Mouse (Mus musculus) adrenal gland, adult 2 months (tissue): ENCODE results near the gene Vmn2r100. TPM values are rescaled to one million over a fixed set of nuclear protein-coding genes. Genes with fewer than 3 reads are reported as not detected.

Source experiments
- DNase-seq: peaks from one replicate; pipeline ENCODE4 v3.0.0; 2021
- long read RNA-seq: library from polyadenylated mRNA; stranded (forward); transcript quantifications from one replicate; pipeline ENCODE4 v2.0.0, GENCODE M21; 2021
- polyA plus RNA-seq: library from polyadenylated mRNA; depleted of rRNA; stranded (reverse); fragments of >200 nt; gene quantifications from 2 replicates; pipeline ENCODE4 v1.2.3, GENCODE M21; 2012; rRNA removed
- total RNA-seq, 2 experiments: library from RNA; stranded (reverse); gene quantifications; 2 replicates each; pipeline ENCODE4 v1.2.3; 2021

Gene Vmn2r100
- not detected for total RNA-seq
- not detected in 2 replicates for polyA plus RNA-seq
- long read RNA-seq = 0 reads

DNA sequence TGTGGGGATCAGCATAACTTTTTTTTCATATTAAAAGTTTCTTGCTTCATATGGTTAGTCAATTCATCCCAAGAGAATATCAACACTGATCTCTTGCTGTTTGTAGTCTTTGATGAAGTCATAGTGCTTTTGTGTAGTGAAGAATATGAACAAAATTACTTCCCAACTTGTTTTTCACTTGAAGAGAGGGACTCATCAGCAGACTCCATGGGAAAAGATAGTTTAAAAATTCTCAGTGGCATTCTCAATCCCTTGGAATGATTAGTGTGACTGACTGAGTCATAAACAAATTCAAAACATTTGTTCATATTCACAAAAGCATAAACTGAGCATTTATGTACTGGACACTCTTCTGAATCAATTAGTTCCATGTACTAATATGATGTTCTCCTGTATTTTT, at the start of gene Vmn2r100:
Vmn2r100 (plus strand) TSS at position 301 of the 400 bp plus-strand sequence.
- DNase-seq = no peak

DNA sequence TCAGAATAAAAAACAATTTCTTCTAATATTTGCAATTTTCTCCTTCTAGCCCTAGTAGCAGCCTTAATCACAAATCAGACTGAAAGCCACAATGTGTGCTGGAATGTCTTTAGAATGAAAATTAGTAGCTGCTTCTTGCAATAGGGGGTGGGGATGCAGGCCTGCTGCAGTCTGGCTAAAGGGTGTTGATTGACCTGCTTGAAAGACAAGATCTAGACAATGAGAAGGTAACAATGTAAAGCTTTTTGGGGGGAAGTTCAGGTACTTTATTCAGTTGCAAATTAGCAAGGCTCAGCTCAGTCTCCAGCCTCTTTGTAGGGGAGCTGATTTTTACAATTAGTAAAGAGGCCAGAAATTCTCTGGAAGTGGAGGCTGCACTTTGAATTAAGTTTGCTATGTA, 21.7 kb upstream of the Vmn2r100 start:
- no peak for DNase-seq

DNA sequence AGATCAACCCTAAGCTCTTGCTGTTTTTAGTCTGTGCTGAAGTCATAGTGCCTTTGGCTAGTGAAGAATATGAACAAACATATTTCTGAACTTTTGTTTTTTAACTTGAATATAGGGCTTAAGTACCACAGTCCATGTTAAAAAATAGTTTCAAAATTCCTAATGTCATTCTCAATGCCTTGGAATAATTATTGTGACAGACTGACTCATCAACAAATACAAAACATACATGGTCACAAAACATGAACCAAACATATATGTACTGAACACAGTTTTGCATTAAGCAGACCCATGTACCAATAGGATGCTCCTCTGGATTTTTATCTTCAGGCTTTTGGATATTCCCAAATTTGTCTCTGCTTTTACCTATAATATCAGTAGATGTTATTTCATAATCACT, 72.4 kb downstream of the Vmn2r100 start, which contains the start of gene Vmn2r101:
Vmn2r101 (plus strand) TSS at position 301 of the 400 bp plus-strand sequence.
- DNase-seq = no peak

Other genes with a start within 250 kb of the Vmn2r100 start
- not detected for gene Vmn2r99, start 142.8 kb upstream of the Vmn2r100 start, total RNA-seq
- gene Vmn2r99, start 142.8 kb upstream of the Vmn2r100 start, polyA plus RNA-seq = not detected in 2 replicates
- not detected for gene Vmn2r101, start 72.5 kb downstream of the Vmn2r100 start, total RNA-seq
- not detected in 2 replicates for gene Vmn2r101, start 72.5 kb downstream of the Vmn2r100 start, polyA plus RNA-seq
- not detected for gene Vmn2r102, start 155.6 kb downstream of the Vmn2r100 start, total RNA-seq
- gene Vmn2r102, start 155.6 kb downstream of the Vmn2r100 start, polyA plus RNA-seq = not detected in 2 replicates